Mouse (Mus musculus): ENCODE results near the gene Git1.

GRCm38 (mm10) chr11:77464684-77465083 is 28.7 kb upstream of the Git1 start:
- TF ChIP-seq CTCF (conservative IDR thresholded peaks at IDR 0.05; ENCODE audit: insufficient read depth, insufficient read length, low read depth, low read length) (no peak), POLR2A (IDR thresholded peaks at IDR 0.05; ENCODE audit: low read depth, low read length) (no peak)
